Mouse (Mus musculus) forebrain, embryonic 16.5 days (tissue): ENCODE measurements around the gene Gpr162. TPM values are rescaled to one million over a fixed set of nuclear protein-coding genes. Genes with fewer than 3 reads are reported as not detected.

Experiments used
- ATAC-seq: fragments of 200-750 bp; cut with Nextera tagmentation; 2 replicates; pipeline ENCODE4 v1.8.0; 2017; ENCODE audit warnings: mild to moderate bottlenecking, moderate library complexity
- H3K27ac ChIP-seq: fragments of 300-500 bp; sonication (generic); 2 replicates; pipeline ENCODE4 v1.5.1; 2014; ENCODE audit warnings: low read length, control low read depth
- H3K27me3 ChIP-seq: fragments of 300-500 bp; sonication (generic); replicated peaks from 2 replicates; pipeline ENCODE4 v1.6.1; 2014; ENCODE audit warnings: low read length; ENCODE audit not compliant: control insufficient read depth, insufficient read depth
- H3K36me3 ChIP-seq: fragments of 300-500 bp; sonication (generic); 2 replicates; pipeline ENCODE4 v1.6.1; 2014; ENCODE audit not compliant: control insufficient read depth, insufficient read depth
- H3K4me1 ChIP-seq: fragments of 300-500 bp; sonication (generic); replicated peaks from 2 replicates; pipeline ENCODE4 v1.6.1; 2014; ENCODE audit warnings: low read length; ENCODE audit not compliant: control insufficient read depth, insufficient read depth
- H3K4me2 ChIP-seq: fragments of 300-500 bp; sonication (generic); 2 replicates; pipeline ENCODE4 v1.6.1; 2014; ENCODE audit warnings: mild to moderate bottlenecking, low read length, control low read depth
- H3K4me3 ChIP-seq: fragments of 300-500 bp; sonication (generic); replicated peaks from 2 replicates; pipeline ENCODE4 v1.5.1; 2014; ENCODE audit warnings: mild to moderate bottlenecking, low read length, control low read depth
- H3K9ac ChIP-seq: fragments of 300-500 bp; sonication (generic); replicated peaks from 2 replicates; pipeline ENCODE4 v1.6.1; 2014; ENCODE audit warnings: low read depth, low read length, control low read depth
- H3K9me3 ChIP-seq: fragments of 300-500 bp; sonication (generic); 2 replicates; pipeline ENCODE4 v1.6.1; 2016; ENCODE audit warnings: low read length; ENCODE audit not compliant: control insufficient read depth
- WGBS: fragments of 180-500 bp; shearing (Covaris S2); extraction: QIAGEN DNeasy Blood & Tissue Kit; methylation state at CpG from one replicate; pipeline ENCODE4 v1.1.7; 2014; 5-methylcytosine and 5-hydroxymethylcytosine counted together
- polyA plus RNA-seq: library from polyadenylated mRNA; unstranded; fragments of >200 nt; fragmentation: Nextera tagmentation; extraction: Ambion mirVana; gene quantifications from 2 replicates; pipeline ENCODE4 v1.2.1, GENCODE M21; 2015

The Gpr162 gene
- 21.8 and 28.8 TPM in 2 replicates for polyA plus RNA-seq

- Histone ChIP-seq H3K9me3 (no peaks in the 10 kb centered on the region), H3K27ac (peak within 1 kb of the TSS; percentile 54), H3K4me3 (peak within 1 kb of the TSS; percentile 63), H3K4me2 (peak within 1 kb of the TSS; percentile 46), H3K4me1 (peaks cover 49% of the 10 kb centered on the region), H3K27me3 (no peaks in the 10 kb centered on the region), H3K9ac (peak within 1 kb of the TSS; percentile 75), H3K36me3 (no peaks in the 10 kb centered on the region)
- ATAC-seq, result peak; percentile 68
- WGBS, result under 1% methylated on average over 30 of the region's 43 CpGs
These were observed at the start of gene Gpr162 for GRCm38 (mm10) chr6:124863658-124864298. Gene Gpr162 (minus strand): TSS chr6:124863983.

GRCm38 (mm10) chr6:124913214-124913613 is 49.4 kb upstream of the Gpr162 start:
- Histone ChIP-seq H3K36me3 (peaks cover 14% of the 10 kb centered on the region), H3K27me3 (no peaks in the 10 kb centered on the region), H3K4me1 (peaks cover 38% of the 10 kb centered on the region), H3K4me2 (no peak overlapping the region), H3K9ac (no peak overlapping the region), H3K9me3 (no peaks in the 10 kb centered on the region), H3K4me3 (no peak overlapping the region), H3K27ac (no peak overlapping the region)
- WGBS, result 74% methylated on average over 6 of the region's 6 CpGs
- ATAC-seq, result no peak

GRCm38 (mm10) chr6:124911533-124912218 is 47.9 kb upstream of the Gpr162 start, which contains the start of gene Lag3:
Gene Lag3 (minus strand): TSS chr6:124911705.
- Histone ChIP-seq H3K27me3 (no peaks in the 10 kb centered on the region), H3K9me3 (no peaks in the 10 kb centered on the region), H3K27ac (no peak within 1 kb of the TSS), H3K4me1 (peaks cover 36% of the 10 kb centered on the region), H3K4me2 (no peak within 1 kb of the TSS), H3K4me3 (no peak within 1 kb of the TSS), H3K36me3 (peaks cover 14% of the 10 kb centered on the region), H3K9ac (0 out of 2 replicates have a peak within 1 kb of the TSS, but pooled peaks have one; percentile 23)
- 27% methylated on average over 8 of the region's 13 CpGs for WGBS
- ATAC-seq, result no peak

GRCm38 (mm10) chr6:124910032-124910431 is 46.2 kb upstream of the Gpr162 start:
- Histone ChIP-seq H3K27me3 (no peaks in the 10 kb centered on the region), H3K9ac (peak overlapping the region; percentile 27; the same call in 1 of the 2 replicates), H3K36me3 (peaks cover 14% of the 10 kb centered on the region), H3K4me2 (peak overlapping the region; percentile 22), H3K27ac (no peak overlapping the region), H3K4me1 (peaks cover 30% of the 10 kb centered on the region), H3K4me3 (no peak overlapping the region), H3K9me3 (no peaks in the 10 kb centered on the region)
- 5% methylated on average over 32 of the region's 32 CpGs for WGBS
- 0 out of 2 replicates have a peak, but pooled peaks have one; percentile 13 for ATAC-seq

GRCm38 (mm10) chr6:124907767-124908166 is 44.0 kb upstream of the Gpr162 start:
- H3K36me3 ChIP-seq, result no peaks in the 10 kb centered on the region
- no peak overlapping the region for H3K9ac ChIP-seq
- no peaks in the 10 kb centered on the region for H3K27me3 ChIP-seq
- H3K4me2 ChIP-seq, result no peak overlapping the region
- WGBS, result 85% methylated on average over 1 of the region's 1 CpGs
- peaks cover 28% of the 10 kb centered on the region for H3K4me1 ChIP-seq
- H3K27ac ChIP-seq, result no peak overlapping the region
- H3K4me3 ChIP-seq, result no peak overlapping the region
- H3K9me3 ChIP-seq, result no peaks in the 10 kb centered on the region
- ATAC-seq, result no peak

GRCm38 (mm10) chr6:124904991-124905860 is 41.4 kb upstream of the Gpr162 start:
- Histone ChIP-seq H3K4me2 (peak overlapping the region; percentile 83), H3K27ac (peak overlapping the region; percentile 100), H3K27me3 (no peaks in the 10 kb centered on the region), H3K4me3 (peak overlapping the region; percentile 48), H3K9me3 (no peaks in the 10 kb centered on the region), H3K36me3 (no peaks in the 10 kb centered on the region), H3K9ac (peak overlapping the region; percentile 69), H3K4me1 (peaks cover 25% of the 10 kb centered on the region)
- 26% methylated on average over 16 of the region's 16 CpGs for WGBS
- ATAC-seq, result no peak

- peak; percentile 86 for ATAC-seq
- 4% methylated on average over 24 of the region's 24 CpGs for WGBS
- Histone ChIP-seq H3K4me3 (peak overlapping the region; percentile 48), H3K9ac (peak overlapping the region; percentile 69), H3K4me2 (peak overlapping the region; percentile 83), H3K4me1 (peaks cover 19% of the 10 kb centered on the region), H3K27ac (peak overlapping the region; percentile 100), H3K36me3 (no peaks in the 10 kb centered on the region), H3K27me3 (no peaks in the 10 kb centered on the region), H3K9me3 (no peaks in the 10 kb centered on the region)
These were observed 40.6 kb upstream of the Gpr162 start for GRCm38 (mm10) chr6:124904161-124904981.

GRCm38 (mm10) chr6:124903580-124904151 is 39.9 kb upstream of the Gpr162 start:
- H3K4me2 ChIP-seq, result peak overlapping the region; percentile 83
- WGBS, result 0% methylated on average over 23 of the region's 23 CpGs
- peaks cover 19% of the 10 kb centered on the region for H3K4me1 ChIP-seq
- no peaks in the 10 kb centered on the region for H3K27me3 ChIP-seq
- no peaks in the 10 kb centered on the region for H3K9me3 ChIP-seq
- peak overlapping the region; percentile 48 for H3K4me3 ChIP-seq
- ATAC-seq, result peak; percentile 75
- H3K27ac ChIP-seq, result peak overlapping the region; percentile 100
- peak overlapping the region; percentile 69 for H3K9ac ChIP-seq
- no peaks in the 10 kb centered on the region for H3K36me3 ChIP-seq
